Mouse (Mus musculus): ENCODE measurements at regions not wholly inside any gene's neighbourhood (a gene's known extent, or its start where the extent isn't known, plus 50 kb on each side); places are given as distances from the start of the nearest gene placed in this dataset.

DNA sequence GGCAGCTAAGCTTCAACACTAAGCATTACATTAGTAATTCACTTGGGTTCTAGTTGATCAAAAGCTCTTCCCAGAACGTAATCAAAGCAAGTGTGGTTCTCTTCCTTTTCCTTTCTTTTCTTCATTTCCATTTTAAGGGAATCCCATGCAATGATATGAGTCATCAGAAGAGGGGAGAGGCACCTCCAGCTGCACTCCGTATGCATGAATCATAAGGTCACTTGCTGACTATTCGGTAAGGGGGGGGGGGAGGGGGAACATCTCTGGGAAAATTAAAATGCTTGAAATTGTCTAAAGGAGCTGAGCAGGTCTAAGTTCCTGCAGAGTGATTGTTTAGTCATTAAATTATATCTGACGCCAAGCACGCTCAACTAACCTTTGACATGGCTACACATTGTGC is 275.9 kb downstream of the Arl4a start:
- Histone ChIP-seq H3K4me2 (ENCODE audit: low read depth, low read length) (no peak overlapping the region), H3K4me1 (ENCODE audit: control insufficient read depth, insufficient read depth) (no peaks in the 10 kb centered on the region), H3K27me3 (ENCODE audit: control insufficient read depth, insufficient read depth, low read length) (no peaks in the 10 kb centered on the region), H3K27ac (ENCODE audit: low read depth) (no peak overlapping the region), H3K36me3 (replicated peaks; ENCODE audit: control insufficient read depth, insufficient read depth, low read length) (no peaks in the 10 kb centered on the region), H3K9me3 (replicated peaks; ENCODE audit: control insufficient read depth, low read length) (no peaks in the 10 kb centered on the region), H3K4me3 (ENCODE audit: low read depth, low read length) (no peak overlapping the region), H3K9ac (replicated peaks; ENCODE audit: low read depth, low read length) (no peak overlapping the region)
- no peak for ATAC-seq (ENCODE audit: insufficient read depth, low read depth)
- WGBS = 58% methylated on average over 5 of the region's 5 CpGs
- no peak for DNase-seq (ENCODE audit: low spot score)
- no peak for TF ChIP-seq EP300 (IDR thresholded peaks at IDR 0.05; ENCODE audit: low read depth)
- TF ChIP-seq CTCF (IDR thresholded peaks at IDR 0.05; ENCODE audit: low read depth) = no peak

DNA sequence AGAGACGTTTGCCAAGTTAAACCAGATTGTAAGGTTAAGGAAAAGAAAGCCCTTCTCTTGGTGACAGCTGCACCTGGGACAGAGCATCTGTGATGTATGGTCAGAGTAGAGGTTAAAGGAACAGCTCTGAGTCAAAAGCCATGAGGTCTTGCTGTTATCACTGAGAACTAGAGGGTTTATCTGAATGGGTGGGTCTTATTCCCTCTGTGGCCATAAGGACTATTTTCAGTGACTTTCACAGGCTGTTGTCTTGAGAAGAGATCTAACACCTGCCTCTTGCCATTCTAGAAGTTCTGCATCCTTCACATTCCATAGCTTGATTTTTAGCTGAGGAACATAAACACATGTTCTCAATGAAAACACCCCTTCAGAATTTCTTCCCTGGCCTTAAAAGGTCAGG is 276.5 kb downstream of the Arl4a start:
- Histone ChIP-seq H3K4me3 (ENCODE audit: low read depth, low read length) (no peak overlapping the region), H3K4me2 (ENCODE audit: low read depth, low read length) (no peak overlapping the region), H3K36me3 (replicated peaks; ENCODE audit: control insufficient read depth, insufficient read depth, low read length) (no peaks in the 10 kb centered on the region), H3K27ac (ENCODE audit: low read depth) (no peak overlapping the region), H3K9me3 (replicated peaks; ENCODE audit: control insufficient read depth, low read length) (no peaks in the 10 kb centered on the region), H3K4me1 (ENCODE audit: control insufficient read depth, insufficient read depth) (no peaks in the 10 kb centered on the region), H3K9ac (replicated peaks; ENCODE audit: low read depth, low read length) (no peak overlapping the region), H3K27me3 (ENCODE audit: control insufficient read depth, insufficient read depth, low read length) (no peaks in the 10 kb centered on the region)
- TF ChIP-seq EP300 (IDR thresholded peaks at IDR 0.05; ENCODE audit: low read depth) (no peak), CTCF (IDR thresholded peaks at IDR 0.05; ENCODE audit: low read depth) (no peak)
- DNase-seq (ENCODE audit: low spot score) = no peak
- no peak for ATAC-seq (ENCODE audit: insufficient read depth, low read depth)
- WGBS = 43% methylated on average over 1 of the region's 1 CpGs

DNA sequence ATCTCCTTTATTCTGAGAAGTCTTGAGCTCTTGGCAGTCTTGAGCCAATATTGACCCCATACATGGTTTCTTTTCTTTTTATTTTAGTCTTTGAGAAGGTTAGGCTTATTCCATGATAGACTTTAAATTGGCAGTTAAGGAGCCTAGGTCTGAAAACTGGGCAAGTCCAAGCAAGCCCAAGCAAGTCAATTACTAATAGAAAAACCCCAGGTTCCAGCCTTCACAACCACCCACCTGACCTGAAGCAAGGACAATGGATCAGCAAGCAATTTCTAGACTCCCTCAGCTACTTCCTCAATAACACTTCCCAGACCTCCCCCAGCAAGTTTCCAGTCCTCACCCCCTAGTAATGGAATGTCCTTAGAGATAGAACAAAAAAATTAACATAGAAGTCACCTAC is 279.9 kb downstream of the Arl4a start:
- TF ChIP-seq EP300 (IDR thresholded peaks at IDR 0.05; ENCODE audit: low read depth) (no peak), CTCF (IDR thresholded peaks at IDR 0.05; ENCODE audit: low read depth) (no peak)
- Histone ChIP-seq H3K27me3 (ENCODE audit: control insufficient read depth, insufficient read depth, low read length) (no peaks in the 10 kb centered on the region), H3K27ac (ENCODE audit: low read depth) (no peak overlapping the region), H3K9me3 (replicated peaks; ENCODE audit: control insufficient read depth, low read length) (no peaks in the 10 kb centered on the region), H3K4me2 (ENCODE audit: low read depth, low read length) (no peak overlapping the region), H3K4me3 (ENCODE audit: low read depth, low read length) (no peak overlapping the region), H3K36me3 (replicated peaks; ENCODE audit: control insufficient read depth, insufficient read depth, low read length) (no peaks in the 10 kb centered on the region), H3K9ac (replicated peaks; ENCODE audit: low read depth, low read length) (no peak overlapping the region), H3K4me1 (ENCODE audit: control insufficient read depth, insufficient read depth) (no peaks in the 10 kb centered on the region)
- ATAC-seq (ENCODE audit: insufficient read depth, low read depth) (no peak), DNase-seq (ENCODE audit: low spot score) (no peak)

DNA sequence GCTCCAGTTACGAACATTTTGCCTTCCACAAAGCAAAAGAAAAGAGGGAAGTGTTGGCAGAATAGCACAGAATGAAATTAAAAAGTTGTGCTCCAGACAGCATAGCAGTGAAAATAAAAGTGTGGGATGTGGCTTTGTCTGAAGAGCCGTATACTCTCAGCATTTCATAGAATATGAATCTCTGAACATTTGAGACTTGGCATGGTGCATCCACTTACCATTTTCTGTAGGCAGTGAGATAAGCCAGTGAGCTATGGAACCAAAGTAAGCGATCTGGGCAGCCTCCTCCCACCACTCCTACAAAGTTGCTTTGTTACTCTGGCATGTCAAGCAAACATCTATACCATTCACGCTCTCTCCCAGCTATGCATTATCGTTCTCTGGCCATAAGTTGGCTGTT is 286.0 kb downstream of the Arl4a start:
- Histone ChIP-seq H3K4me1 (ENCODE audit: control insufficient read depth, insufficient read depth) (no peaks in the 10 kb centered on the region), H3K27ac (ENCODE audit: low read depth) (no peak overlapping the region), H3K4me2 (ENCODE audit: low read depth, low read length) (no peak overlapping the region), H3K27me3 (ENCODE audit: control insufficient read depth, insufficient read depth, low read length) (no peaks in the 10 kb centered on the region), H3K9me3 (replicated peaks; ENCODE audit: control insufficient read depth, low read length) (no peaks in the 10 kb centered on the region), H3K36me3 (replicated peaks; ENCODE audit: control insufficient read depth, insufficient read depth, low read length) (no peaks in the 10 kb centered on the region), H3K4me3 (ENCODE audit: low read depth, low read length) (no peak overlapping the region), H3K9ac (replicated peaks; ENCODE audit: low read depth, low read length) (no peak overlapping the region)
- no peak for TF ChIP-seq CTCF (IDR thresholded peaks at IDR 0.05; ENCODE audit: low read depth)
- TF ChIP-seq EP300 (IDR thresholded peaks at IDR 0.05; ENCODE audit: low read depth) = no peak
- DNase-seq (ENCODE audit: low spot score) = no peak
- WGBS = 80% methylated on average over 5 of the region's 5 CpGs
- ATAC-seq (ENCODE audit: insufficient read depth, low read depth) = no peak

DNA sequence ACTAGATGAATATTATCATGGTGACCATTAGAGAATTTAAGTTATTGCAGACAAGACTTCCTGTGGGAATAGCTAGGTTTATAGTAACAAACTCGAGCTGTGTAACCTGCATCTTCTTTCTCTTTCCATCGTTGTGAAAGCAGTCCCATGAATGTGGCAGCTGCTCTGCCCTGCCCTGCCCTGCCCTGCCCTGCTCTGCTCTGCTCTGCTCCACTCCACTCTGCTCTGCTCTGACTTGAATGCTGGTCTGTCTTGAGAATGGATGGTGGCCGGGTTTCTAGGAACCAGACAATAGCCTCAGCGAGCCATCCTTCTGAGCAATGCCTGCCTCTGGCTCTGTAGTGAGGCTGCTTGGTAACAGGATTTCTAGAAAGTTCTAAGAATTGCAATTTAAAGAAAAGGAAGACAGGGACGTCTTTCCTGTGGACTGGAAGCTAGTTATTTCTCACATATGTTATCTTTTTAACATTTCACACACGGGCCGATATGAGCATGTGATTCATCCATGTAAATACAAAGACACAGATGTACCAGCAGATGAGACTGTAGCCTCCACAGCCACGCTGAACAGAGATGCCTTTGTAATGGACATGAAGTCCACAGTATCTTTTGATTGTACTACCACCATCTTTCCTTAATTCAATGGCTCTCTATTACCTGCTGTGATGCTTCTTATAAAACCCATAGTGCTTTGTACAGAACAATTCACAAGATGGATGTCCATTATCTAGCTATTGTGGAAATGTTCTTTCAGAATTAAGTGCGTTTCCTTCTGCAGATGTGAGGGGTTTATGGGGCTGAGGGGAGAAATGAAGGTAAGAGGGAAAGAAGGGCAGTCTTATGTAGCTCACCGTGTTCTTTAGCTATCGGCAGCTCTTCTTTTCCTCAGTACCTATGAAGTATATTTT is 295.4 kb downstream of the Arl4a start:
- no peak overlapping the region for H3K27ac ChIP-seq (ENCODE audit: low read depth)
- no peaks in the 10 kb centered on the region for H3K4me1 ChIP-seq (ENCODE audit: control insufficient read depth, insufficient read depth)
- H3K27me3 ChIP-seq (ENCODE audit: control insufficient read depth, insufficient read depth, low read length) = no peaks in the 10 kb centered on the region
- H3K9me3 ChIP-seq (replicated peaks; ENCODE audit: control insufficient read depth, low read length) = no peaks in the 10 kb centered on the region
- WGBS = 70% methylated on average over 11 of the region's 11 CpGs
- no peak overlapping the region for H3K4me3 ChIP-seq (ENCODE audit: low read depth, low read length)
- no peak overlapping the region for H3K4me2 ChIP-seq (ENCODE audit: low read depth, low read length)
- no peak overlapping the region for H3K9ac ChIP-seq (replicated peaks; ENCODE audit: low read depth, low read length)
- DNase-seq (ENCODE audit: low spot score) (no peak), ATAC-seq (ENCODE audit: insufficient read depth, low read depth) (no peak)
- H3K36me3 ChIP-seq (replicated peaks; ENCODE audit: control insufficient read depth, insufficient read depth, low read length) = no peaks in the 10 kb centered on the region
- no peak for TF ChIP-seq EP300 (IDR thresholded peaks at IDR 0.05; ENCODE audit: low read depth)
- no peak for TF ChIP-seq CTCF (IDR thresholded peaks at IDR 0.05; ENCODE audit: low read depth)

Data from heart, postnatal 0 days (tissue).